Mouse (Mus musculus) erythroid progenitor cell, adult 5-6 weeks (primary cell): ENCODE results near the gene Arhgef7. TPM values are rescaled to one million over a fixed set of nuclear protein-coding genes. Genes with fewer than 3 reads are reported as not detected.

Experiments used
- ATAC-seq: replicated peaks from 2 replicates; pipeline ENCODE4 v1.8.0; 2016; ENCODE audit warnings: moderate number of reproducible peaks, mild to moderate bottlenecking, moderate TSS enrichment, inconsistent platforms; ENCODE audit not compliant: poor library complexity, low FRiP score, severe bottlenecking
- total RNA-seq, 2 experiments: library from RNA; stranded (forward) in 1 of 2; stranded (reverse) in 1 of 2; fragments of 150-400 nt in 1 of 2; fragments of 186-747, 209-891 nt in 1 of 2; gene quantifications; 2 replicates each; pipeline versions ENCODE4 v1.2.3 to v1.2.4; 2015 to 2017; ENCODE audit warnings: low replicate concordance in 2 of 2

Gene Arhgef7
- total RNA-seq, 2 experiments from 2014 or later, result 12.2 to 12.9 TPM

DNA sequence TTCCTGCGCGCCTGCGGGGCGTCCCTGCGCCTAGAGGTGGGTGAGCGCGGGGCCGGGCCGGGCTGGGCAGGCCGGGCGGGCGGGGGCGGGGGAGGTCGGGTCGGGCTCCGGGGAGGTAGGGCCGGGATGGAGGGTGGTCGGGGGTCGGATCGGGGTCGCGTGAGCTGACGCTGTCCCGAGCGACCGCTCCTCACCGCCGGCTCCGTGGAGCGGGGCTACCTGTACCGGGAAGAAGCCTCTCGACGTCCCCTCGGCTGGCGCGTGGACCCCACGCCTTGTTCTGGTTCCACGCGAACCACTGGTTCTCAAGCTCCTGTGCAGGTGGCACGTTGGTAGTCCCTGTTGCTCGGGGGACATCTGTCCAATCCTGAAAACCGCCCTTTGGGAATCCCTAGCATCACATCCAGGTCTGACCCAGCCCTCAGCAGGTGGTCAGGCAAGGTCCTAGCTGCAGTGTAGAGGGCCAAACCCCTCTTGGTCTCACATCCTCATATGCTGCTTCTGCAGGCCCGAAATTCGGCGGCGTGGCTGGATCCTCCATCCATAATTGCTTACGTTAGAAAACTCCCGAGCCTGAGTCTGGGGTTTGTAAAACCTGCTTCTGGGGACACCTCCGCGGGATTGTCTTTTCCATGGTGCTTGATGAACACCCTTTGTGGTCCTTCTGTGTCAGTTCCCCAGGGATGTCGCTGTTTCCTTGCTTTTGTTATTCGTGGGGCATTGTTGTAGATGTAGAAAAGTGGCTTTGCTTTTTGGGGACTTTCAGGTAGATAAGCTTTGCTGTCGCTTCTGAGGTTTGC lies 31.2 kb downstream of the Arhgef7 start:
- ATAC-seq, result no peak

DNA sequence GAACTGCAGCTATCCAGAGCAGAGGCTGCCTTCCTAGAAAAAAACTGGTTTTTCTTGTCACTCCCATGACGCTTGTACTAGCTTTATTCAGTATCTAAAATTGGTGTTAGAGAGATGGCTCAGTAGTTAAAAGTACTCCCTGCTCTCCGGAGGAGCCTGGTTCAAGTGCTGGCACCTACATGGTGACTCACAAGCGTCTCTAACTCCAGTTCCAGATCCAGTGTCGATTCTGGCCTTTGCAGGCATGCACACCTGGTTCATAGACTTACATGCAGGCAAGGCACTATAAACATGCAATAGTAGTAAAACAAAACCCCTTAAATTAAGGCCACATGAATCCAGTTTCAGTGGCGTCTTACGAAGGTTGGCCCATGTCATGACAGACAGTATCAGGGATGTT lies 34.0 kb downstream of the Arhgef7 start:
- no peak for ATAC-seq

- no peak for ATAC-seq
Measured at GRCm38 (mm10) chr8:11762048-11762447, 34.5 kb downstream of the Arhgef7 start.

- no peak for ATAC-seq
Measured at GRCm38 (mm10) chr8:11762821-11763220, 35.3 kb downstream of the Arhgef7 start.

DNA sequence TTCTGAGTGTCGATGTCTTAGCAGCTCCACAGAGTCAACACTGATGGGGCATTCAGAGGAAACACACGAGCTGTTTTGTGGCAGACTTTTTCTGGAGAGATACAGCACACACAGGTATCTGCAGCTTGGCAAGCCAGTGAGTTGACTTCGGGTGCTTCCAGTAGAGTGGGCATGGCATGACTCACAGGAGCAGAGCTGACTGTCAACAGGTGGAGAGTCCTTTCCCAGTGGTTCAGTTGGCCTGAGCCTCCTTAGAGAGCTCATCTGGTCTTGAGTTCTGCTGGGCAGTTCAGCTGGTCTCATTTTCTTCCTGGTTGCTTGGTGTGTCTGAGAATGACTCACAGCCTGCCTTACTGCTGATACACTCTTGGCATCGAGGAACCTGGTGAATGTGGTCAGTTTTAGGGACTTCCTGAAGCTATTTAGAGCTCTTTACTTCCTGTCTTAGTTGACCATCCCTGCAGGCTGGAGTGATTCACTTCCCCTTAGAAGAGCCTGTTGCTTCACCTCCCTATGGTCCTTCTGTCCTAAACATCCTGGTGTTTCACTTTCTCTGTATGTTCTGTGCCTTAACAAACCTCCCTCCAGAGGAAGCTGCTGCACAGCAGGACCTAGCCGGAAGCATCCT lies 39.8 kb downstream of the Arhgef7 start:
- no peak for ATAC-seq

- no peak for ATAC-seq
Measured at GRCm38 (mm10) chr8:11770001-11770400, 42.5 kb downstream of the Arhgef7 start.

GRCm38 (mm10) chr8:11770521-11771080 lies 43.1 kb downstream of the Arhgef7 start:
- ATAC-seq, result no peak

- ATAC-seq, result no peak
Measured at GRCm38 (mm10) chr8:11771608-11772007, 44.1 kb downstream of the Arhgef7 start.

DNA sequence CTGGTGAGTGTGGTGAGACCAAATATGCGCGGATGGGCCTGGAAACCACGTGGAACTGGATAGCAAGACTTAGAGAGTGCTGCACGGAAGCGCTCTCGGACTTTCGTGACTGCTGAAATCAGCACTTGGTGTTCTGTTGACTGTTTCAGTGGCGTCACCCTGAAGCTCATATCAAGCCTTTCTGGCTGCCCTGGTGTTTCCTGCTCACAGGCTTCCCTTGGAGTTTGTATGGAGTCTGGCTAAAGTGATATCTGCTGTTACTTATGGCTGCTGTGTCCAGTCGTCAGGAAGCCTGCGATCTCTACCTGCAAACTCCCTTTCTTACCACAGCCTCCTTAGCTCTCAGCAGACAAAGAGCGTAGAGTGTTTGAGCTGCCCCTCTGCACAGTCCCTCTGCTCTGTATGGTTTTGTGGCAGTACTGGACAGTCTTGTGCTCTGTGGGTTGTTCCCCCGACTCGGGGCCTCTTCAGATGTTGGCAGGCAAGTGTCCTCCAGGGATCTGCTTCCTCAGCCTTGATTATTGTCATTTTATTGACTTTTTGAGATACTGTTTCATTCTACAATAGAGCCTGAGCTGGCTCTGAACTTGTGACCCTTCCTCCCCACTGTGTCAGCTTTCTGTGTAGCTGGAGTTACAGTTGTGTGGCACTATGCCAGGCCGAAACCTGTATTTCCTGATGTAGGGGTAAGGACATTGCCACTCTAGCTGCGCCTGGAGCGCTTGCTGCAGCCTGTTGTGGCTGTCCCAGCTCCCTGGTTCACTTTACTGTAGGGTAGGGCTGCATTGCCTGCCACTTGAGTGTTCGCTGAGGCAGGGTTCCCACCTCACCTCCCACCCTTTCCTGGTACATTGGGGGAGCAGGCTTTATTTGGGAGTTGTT lies 46.9 kb downstream of the Arhgef7 start:
- no peak for ATAC-seq

- no peak for ATAC-seq
Measured at GRCm38 (mm10) chr8:11775889-11776288, 48.4 kb downstream of the Arhgef7 start.

DNA sequence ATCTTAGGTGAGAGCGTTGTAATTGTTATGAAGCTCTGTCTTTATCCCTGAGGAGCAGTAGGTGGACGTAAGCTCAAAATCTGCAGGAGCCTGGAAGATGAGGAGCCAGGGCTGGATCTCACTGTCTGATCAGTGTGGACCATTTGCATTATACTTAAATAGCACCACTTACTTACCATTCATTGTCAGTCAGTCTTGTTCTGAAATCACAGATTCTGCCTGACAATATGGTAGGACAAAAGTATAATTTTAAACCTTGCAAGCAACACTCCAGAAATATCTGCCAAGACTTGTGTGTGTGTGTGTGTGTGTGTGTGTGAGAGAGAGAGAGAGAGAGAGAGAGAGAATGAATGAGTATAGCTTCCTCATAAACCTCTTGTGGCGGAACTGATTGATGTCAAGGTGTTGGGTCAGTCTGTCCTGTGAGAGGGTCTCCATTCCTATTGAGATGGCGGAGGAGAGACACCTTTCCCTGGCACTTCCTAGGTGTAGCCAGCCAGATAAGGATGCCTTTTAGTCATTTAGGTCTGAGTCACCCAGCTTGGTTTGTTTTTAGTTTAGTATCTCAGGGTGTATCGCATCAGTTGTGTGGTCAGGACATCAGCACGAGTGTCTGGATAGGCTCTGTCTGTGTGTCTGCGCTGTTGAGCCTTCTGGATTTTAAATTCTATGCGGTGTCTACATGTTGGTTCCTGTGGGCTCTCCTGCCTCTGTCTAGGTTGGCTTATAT lies 49.1 kb downstream of the Arhgef7 start:
- no peak for ATAC-seq

- ATAC-seq, result no peak
Measured at GRCm38 (mm10) chr8:11777201-11777600, 49.7 kb downstream of the Arhgef7 start.

- ATAC-seq, result no peak
Measured at GRCm38 (mm10) chr8:11778646-11779433, 51.3 kb downstream of the Arhgef7 start.

DNA sequence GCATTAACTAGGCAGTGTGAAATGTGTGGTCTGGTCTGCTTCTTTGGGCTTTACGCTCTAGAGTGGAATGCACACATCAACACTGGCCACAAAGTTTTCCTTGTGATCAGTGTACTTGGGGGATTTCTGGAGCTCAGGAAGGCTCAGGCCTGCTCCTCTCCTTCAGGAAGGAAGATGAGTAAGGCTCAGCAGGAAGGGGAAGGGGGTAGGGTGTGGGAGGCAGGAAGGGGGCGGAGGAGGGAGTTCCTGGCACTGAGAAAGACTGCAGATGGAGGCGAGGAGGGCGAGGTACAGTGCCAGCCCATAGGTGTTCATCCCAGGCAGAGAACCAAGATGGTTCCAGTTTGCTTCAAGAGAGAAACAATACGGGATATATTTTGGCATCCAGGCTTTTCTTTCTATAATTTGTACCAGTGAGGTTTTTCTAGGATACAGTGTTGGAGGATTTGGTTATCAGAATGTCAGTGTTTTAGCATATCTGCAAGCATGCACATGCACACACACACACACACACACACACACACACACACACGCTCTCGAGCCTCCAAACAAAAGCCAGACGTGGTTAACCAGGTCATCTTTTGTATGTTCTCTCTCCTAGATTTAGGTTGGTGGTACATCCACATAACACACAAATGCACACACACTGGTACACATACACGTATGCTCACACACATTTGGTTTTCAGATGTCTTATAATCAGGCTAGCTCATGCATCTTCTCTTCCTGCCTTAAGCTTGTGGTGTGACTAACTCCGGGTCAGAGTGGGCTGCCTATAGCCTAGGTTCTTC lies 52.5 kb downstream of the Arhgef7 start:
- no peak for ATAC-seq

DNA sequence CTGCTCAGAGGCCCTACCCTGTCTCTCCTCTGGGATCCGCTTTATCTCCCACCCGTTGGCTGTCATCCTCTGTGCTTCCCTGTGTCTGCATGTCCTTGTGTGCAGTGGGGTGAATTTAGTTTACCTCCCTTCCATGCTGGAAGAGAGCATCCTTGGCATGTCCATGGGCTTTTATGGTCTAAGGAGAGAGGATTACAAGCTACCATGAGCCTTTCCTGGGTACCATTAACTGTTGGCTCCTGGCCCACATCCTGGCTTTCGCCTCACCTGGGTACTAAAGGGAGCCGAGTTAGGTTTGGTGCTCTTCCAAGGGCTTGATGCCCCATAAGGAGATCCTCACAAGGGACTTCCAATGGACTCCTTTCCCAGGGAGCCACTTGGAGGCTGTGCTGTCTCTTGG lies 53.1 kb downstream of the Arhgef7 start:
- ATAC-seq, result no peak

DNA sequence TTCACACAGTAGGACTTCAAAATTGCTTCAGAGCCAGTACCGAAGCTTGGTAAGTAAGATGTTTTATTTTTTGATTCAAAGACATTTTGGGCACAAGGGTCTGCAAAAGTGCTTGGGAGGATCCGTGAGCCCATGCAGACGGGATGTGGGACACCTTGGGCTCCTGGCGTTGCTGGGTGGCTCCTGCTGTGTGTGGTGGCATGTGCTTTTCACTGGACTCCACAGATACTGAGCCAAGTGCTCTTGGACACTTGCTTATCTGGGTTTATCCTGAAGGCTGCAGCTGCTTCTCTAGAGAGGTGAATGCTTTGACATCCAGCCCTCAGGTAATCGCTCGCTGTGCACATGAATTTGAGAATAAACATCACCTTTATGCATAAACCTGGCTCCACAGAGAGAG lies 55.1 kb downstream of the Arhgef7 start:
- no peak for ATAC-seq

DNA sequence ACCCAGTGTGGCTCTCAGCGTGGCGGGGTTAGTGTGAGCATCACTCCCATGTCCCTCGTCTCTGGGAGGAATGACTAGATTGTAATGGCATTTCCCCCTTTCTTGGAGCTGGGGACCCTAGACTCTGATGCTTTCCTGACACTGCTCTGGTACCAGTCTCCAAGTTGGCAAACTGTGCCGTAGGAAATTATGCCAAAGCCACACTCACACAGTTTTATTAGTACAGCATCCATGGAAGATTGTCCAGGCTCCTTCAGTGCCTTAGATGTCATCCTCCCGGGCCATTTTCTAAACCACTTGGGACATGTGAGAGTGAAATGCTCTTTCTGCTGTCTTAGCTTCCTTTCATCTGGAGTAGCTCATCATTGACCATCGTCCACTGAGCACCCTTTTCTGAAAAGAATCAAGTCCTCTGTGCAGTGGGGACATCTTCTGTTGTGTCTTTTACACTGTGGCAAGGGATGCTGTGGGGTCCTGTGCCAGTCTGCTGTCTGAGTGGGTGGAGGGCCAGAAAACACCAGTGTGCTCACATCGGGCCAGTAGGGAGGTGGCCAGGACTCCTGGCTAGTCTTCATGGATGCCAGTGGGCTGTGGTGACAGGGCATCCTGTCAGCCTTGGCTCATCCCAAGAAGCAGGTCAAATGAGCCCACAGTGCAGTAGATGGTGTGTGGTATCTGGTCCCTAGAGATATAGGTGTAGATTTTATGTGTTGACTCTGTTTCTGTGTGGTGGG lies 56.5 kb downstream of the Arhgef7 start:
- no peak for ATAC-seq
